Mouse (Mus musculus) common myeloid progenitor, adult 5-6 weeks (primary cell): Measurements from ENCODE around the gene Fcrlb. TPM values are rescaled to one million over a fixed set of nuclear protein-coding genes. Genes with fewer than 3 reads are reported as not detected.
"Not testable (repeated sequence)": the region's sequence is repeated elsewhere in the genome, so short reads cannot be mapped to it uniquely, and the experiment has no call there.

Experiments used
- ATAC-seq: replicated peaks from 2 replicates; pipeline ENCODE4 v1.8.0; 2016; ENCODE audit warnings: low read depth, mild to moderate bottlenecking, moderate TSS enrichment, inconsistent platforms; ENCODE audit not compliant: poor library complexity, severe bottlenecking
- total RNA-seq: library from RNA; stranded (forward); fragments of 200-1000, 187-1606 nt; gene quantifications from 2 replicates; pipeline ENCODE4 v1.2.3, GENCODE M21; 2017

Fcrlb gene
- total RNA-seq = not detected in 2 replicates

DNA sequence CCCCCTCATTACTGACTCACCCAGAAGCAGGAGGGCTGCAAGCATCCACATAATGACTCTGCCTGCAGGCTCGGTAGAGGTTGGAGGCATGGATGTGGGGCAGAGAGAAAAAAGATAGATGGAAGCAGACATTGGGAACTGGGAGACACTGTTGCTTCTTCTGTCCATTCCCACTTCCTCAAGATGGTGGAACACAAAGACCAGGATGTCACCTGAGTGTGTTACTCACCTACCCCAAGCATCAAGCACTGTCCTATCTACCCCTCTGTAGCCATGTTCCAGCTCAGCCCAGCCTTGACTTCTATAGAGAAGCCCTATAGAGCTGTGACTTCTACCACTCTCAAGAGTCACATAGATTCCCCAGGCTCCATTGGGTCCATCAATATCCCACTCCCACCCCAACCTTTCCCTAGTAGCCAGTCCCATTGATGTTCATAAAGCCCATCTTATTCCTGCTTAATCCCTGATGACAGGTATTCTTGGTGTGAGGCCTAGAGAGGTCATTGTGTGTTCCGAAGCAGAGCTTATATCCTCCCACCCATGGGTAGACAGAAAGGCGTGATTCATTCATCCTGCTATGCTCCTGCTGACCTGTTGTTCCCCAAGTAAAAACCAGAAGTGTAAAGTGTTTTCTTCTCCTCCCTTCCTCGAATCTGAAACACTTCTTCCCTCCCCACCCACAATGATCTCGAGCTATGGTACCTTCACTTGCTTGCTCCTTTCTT lies at the start of gene Fcrlb:
TSS of gene Fcrlb (minus strand) at position 51 of the 725 bp plus-strand sequence.
- ATAC-seq = no peak

DNA sequence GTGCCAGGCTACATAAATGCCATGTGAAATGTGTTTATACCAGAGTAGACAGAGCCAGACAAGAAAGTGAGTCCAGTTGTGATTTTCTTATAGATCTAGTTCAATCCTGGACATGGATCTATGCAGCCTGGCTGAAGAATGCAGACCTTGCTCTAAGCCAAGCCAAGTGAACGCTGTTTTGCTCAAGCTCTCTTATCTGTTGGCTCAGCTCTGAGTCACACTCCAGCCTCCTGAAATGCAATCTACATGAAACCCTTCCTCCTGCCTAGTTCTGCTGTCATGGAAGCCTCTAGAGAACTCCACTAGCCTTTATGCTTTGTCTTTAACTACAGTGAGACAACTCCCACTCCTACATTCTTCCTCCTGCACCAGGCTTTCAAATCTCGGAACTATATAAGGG lies 49.6 kb upstream of the Fcrlb start:
- no peak for ATAC-seq

DNA sequence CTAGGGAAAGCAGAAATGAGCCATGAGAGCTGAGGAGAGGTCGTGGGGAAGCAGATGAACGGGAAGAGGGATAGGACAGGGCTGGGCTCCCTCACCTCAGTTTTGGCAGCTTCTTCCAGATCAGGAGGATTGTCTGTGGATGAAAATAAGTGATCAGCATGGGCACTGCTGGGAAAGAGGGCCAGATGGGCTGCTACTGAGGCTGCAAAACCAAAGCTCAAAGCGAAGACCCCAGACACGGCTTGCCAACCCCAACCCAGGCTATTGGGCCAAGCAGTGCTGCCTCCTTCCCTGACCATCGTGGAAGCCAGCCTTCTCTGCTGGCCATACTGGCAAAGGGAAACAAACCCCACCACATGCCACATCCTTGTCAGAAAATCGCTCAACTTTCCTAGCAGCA lies 48.4 kb upstream of the Fcrlb start:
- ATAC-seq = no peak

DNA sequence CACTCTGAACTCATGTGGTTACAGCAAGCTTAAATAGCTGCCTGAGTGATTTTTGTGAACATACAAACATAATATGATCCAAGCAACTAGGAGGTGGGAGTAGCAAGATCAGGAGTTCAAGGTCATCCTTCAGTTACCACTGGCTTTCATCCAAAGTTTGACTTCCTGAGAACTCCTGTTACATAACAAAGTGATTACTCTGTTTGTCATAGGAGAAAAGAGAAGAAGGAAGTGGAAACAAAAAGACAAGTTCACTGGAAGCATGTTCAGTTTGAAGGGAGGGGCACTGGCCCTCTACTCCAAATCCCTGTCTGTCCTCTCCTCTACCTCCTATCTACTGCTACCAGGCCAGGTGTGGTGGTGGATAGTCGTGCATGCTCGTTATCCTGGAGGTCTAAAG lies 47.0 kb upstream of the Fcrlb start:
- ATAC-seq = peak; percentile 43

DNA sequence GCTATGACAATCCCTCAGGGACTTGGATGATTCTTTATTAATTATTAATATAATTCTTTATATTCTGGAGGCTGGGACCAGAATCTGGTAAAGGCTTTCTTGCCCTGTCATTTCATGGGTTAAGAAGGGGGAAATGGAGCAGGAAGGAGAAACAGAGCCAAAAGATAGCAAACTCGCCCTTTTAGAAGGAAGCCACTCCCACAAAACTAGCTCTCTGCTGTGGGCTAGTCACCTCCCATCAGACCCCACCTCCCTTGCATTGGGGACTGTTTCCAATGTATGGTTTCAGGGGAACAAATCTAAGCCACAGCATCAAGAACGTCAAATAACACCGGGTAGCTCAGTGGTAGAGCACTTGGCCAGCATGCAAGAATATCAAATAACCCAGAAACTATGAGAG lies 45.5 kb upstream of the Fcrlb start:
- peak; percentile 86 for ATAC-seq

DNA sequence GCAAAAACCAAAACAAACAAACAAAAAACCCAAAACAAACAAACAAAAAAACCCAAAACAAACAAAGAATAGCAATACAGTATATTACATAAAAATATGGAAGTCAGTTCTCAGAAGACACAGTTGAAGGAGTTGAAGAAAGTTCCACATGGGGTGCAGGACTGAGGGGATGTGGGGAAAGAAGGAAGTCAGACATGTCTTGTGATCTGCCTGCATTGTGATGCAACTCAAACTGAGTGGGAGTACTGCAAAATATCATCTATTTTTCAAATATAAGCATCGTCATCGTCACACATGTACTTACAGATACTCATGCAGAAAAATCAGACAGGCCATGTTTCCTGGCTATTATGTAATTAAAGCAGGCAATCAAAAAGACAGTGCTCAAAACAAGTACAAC lies 40.5 kb upstream of the Fcrlb start:
- peak; percentile 87 for ATAC-seq

DNA sequence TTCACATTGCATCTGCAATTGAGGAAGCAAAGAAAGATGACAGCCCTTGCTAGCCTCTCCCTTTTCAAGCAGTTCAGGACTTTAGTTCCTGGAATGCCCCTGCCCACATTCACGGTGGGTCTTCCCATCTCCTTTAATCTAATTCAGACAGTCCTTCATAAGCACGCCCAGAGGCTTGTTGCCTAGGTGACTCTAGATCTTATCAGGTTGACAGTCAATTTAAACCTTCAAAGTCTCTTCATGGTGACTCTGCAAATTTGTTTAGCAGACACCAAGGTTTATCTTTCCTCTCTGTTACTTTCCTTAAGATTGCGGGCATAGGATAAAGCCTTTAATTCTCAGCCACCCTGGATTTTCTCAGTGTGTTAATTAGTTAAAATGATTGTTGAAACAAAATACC lies 38.0 kb upstream of the Fcrlb start:
- ATAC-seq = peak; percentile 51

DNA sequence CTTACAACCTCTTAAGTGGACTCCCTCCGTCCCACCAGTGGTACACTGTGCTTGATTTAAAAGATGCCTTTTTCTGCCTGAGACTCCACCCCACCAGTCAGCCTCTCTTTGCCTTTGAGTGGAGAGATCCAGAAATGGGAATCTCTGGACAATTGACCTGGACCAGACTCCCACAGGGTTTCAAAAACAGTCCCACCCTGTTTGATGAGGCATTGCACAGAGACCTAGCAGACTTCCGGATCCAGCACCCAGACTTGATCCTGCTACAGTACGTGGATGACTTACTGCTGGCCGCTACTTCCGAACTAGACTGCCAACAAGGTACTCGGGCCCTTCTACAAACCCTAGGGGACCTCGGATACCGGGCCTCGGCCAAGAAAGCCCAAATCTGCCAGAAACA lies 32.2 kb upstream of the Fcrlb start:
- ATAC-seq = not testable (repeated sequence)

DNA sequence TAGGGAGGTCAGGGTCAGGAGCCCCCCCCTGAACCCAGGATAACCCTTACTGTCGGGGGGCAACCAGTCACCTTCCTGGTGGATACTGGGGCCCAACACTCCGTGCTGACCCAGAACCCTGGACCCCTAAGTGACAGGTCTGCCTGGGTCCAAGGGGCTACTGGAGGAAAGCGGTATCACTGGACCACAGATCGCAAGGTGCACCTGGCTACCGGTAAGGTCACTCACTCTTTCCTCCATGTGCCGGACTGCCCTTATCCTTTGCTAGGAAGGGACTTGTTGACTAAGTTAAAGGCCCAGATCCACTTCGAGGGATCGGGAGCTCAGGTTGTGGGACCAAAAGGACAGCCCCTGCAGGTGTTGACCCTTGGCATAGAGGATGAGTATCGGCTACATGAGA lies 31.4 kb upstream of the Fcrlb start:
- not testable (repeated sequence) for ATAC-seq

DNA sequence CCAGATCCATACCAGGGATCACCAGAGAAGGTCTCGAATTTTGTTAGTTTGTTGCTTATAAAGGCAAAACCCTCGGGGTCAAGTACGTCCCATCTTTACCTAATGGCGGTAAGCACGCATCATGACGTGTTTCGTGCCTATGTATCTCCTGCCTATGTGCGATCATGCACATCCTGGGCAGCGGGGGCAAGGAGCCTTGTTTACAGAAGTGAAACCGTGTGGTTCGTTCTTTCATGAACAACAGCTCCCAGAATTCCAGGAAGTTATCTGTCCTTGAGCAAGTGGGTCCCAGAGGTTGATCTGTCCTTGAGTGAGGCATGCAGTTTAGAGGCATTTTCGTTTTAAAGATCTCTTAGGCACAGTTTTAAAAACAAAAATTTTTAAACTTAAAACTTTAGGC lies 26.5 kb upstream of the Fcrlb start:
- ATAC-seq = peak; percentile 50

DNA sequence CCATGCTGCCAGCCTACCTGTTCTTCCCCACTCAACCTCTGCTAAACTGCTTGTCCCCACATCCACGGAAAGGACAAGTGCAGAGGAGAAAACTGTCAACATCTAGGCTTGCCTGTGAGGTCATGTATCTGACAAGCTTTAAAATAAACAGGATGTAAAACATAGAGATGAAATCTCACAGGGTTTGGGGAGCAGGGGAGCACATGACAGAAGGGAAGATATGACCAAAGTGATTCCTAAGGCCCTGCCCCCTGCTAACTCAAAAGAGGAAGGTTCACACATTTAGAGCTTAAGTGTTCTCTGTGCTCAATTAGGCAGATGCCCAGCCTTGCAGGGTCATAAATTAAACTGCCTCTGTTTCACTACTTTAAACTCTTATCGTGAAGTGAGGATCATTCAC lies 21.6 kb upstream of the Fcrlb start:
- peak; percentile 81 for ATAC-seq

DNA sequence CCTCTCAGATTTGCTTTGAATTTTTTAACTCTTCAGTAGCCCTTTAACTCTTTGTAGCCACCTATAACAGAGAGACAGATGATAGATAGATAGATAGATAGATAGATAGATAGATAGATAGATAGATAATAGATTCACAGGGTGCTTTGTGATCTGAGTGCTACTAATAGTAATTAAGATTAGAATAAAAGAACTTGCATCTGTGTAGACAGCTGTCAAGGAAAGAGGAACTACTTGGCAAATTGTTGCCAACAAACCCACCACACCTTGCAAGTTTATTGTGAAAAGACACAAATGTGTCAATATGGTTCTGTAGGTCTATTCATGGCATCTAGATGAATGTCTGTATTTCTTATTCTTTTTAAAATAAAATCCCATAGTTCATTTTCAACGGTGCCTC lies 21.2 kb upstream of the Fcrlb start:
- peak; percentile 26; the same call in 1 of the 2 replicates for ATAC-seq

DNA sequence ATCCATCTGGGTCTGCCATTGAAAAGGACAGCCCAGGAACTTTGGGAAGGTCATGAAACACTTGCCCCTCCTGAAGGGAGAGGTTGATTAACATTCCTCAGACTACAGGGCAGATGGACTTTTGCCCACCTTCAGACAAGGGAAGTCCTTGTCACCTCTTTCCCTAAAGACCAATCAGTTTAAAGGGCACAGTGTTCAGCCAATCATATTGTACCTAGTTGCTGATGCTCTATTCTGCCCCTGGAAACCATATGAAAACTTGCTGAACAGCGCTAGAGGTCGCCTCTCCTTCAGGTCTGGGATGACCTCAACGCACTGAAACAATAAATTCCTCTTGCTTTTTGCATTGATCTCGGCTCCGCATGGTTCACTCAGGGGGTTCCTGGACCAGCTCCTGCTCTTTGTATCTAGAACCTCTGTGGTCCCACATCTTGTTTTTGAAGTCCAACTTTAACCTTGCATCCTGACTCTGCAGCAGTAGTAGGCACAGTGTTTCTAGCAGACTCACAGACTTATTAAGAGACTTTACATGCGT lies 20.7 kb upstream of the Fcrlb start:
- ATAC-seq = no peak

DNA sequence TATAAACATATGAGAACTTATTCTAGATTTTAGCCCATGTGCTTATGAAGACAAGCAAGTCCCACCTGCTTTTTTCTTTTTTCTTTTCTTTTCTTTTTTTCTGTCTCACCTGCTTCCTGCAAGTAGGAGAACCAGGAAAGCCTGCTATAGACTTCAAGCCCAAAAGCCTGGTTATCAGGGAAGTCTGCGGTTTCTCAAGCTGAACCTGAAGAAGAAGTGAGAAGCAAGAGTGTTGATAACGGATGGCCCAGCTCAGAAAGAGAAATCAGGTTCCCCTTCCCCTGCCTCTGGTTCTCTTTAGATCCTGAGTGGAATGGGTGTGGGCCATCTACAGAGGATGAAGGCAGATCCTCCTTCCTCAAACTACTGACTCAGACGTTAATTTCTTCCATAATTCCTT lies 19.3 kb upstream of the Fcrlb start:
- ATAC-seq = no peak

DNA sequence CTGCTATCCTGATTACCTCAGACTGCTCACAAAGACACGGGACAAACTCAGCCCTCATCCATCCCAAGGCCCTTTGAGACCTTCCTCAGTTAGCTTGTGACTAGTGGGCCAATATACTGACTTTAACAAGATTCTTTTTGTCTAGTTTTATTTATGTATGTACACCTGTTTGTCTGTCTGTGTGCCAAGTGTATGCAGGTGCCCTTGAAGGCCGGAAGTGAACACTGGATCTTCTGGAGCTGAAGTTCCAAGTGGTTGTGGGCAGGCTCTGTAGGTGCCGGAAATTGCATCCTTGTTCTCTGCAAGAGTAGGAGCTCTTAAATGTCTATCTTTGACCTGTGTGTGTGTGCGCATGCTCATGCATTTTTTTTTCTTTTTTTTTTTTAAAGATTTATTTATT lies 16.5 kb upstream of the Fcrlb start:
- no peak for ATAC-seq

DNA sequence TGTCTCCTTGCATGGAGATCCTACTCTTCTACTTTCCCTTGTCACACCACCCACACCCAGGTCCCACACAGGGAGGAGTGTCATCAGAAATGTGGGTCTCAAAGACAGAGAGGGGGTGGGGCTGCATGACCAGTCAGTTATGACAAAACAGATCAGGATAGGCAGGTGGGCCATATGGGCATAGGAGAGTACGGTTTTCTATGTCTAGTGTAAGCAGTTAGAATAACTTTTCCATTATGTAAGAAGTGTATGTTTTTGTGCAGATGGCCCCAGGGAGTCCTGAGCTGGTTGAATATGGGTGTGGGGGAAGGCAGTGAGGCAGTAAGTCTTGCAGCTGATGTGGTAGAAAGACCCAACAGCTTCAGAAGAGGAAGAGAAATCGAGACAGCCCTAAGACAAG lies 15.7 kb upstream of the Fcrlb start:
- no peak for ATAC-seq

DNA sequence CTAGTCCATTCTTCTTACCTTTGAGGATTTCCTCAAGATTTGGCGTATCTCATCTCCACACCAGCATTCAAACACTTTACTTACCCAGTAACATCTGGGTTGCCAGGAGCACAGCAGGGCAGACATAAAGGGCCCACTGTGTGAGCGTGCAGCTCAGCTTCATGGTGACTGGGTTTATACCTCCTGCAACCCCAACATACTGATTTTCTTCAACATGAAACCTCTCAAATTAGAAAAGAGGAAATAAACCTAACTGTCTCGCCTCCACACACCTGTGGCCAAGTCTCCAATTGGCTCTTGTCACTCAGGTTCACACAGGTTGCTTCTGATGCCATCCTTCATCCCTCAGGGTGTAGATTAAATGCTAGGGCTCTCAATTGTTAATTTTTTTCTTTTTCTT lies 14.6 kb upstream of the Fcrlb start, which contains the start of gene Fcrla:
TSS of gene Fcrla (minus strand) at position 206 of the 400 bp plus-strand sequence.
- no peak for ATAC-seq

DNA sequence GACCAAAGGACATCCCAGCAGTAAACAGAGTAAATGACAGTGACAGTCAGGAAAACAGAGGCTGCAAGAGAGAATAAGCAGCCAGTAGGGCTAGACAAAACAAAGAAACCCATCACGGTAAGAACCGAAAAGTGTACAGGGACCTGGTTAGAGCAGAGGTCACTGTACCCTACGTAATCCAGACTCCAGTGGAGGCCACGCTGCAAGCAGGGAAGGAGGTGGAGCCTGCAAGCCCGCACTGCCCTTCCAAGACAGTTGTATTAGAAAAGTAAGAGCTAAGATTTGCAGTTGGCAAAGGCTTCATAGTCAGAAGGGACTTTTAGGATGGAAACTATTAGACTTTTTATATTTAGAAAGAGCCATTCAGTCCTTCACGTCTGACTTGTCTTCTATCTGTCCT lies 14.2 kb upstream of the Fcrlb start:
- no peak for ATAC-seq

DNA sequence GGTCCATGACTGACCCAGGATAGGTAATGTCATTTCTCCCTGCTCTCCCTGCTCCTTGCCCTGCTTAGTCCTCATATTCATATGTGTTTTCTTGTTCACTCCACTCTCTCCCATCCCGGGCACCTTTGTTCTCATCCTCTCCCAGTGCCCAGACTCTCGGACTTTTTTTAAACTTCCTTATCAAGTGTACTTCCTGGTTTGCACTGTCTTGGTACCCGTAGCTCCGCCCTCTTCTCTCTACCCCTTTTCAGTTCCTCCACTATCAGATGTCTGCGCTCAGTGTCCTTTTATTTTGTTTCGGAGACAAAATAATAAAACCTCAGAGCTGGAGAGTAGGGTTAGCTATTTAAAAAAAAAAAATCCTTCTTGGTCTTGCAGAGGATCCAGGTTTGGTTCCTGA lies 11.7 kb upstream of the Fcrlb start:
- peak; percentile 98 for ATAC-seq

DNA sequence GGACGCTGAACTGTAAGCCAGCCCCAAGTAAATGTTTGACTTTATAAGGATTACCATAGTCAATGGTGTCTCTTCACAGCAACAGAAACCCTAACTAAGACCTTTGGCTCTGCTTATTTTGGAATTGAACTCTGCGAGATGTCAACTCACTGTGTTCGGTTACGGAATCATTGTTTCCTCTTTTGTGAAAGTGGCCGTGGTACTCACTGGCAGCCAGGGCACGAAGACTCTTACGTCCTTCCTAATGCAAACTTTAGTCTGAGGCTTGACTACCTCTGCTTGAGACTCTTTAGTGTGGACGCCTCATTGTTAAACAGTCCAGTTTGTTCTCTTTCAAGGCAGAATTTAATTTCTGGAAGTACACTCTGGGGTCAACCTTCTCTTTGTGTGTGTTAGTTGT lies 6.6 kb upstream of the Fcrlb start:
- no peak for ATAC-seq

DNA sequence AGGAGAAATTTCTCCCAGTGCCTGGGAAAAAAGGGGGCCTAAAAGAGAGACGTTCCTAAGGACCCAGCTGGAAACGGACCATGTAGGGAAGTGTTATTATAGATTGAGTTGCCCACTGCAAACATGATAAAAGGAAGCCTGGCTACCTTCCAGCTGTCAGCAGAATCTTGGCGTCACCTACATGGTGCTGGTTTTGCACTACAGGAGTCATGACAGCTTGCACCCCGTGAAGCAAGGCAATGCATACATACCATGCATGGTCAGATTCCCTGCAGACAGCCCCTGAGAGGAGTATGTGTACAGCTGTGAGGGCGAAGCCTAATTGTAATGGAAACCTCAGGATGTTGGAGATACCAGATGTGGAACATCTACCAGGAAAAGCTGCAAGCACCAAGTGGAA lies 2.9 kb upstream of the Fcrlb start:
- ATAC-seq = no peak
